Mouse (Mus musculus) heart, postnatal 0 days (tissue): ENCODE results near the gene Tuba1a.
"Not testable (repeated sequence)": the region's sequence is repeated elsewhere in the genome, so short reads cannot be mapped to it uniquely, and the experiment has no call there.

Source experiments
- CTCF ChIP-seq: IDR thresholded peaks from 2 replicates; pipeline ENCODE4 v1.5.1; 2016; ENCODE audit warnings: antibody characterized with exemption, control low read depth, low read depth
- EP300 ChIP-seq: IDR thresholded peaks from 2 replicates; pipeline ENCODE4 v1.6.1; 2016; ENCODE audit warnings: antibody characterized with exemption, low read depth

GRCm38 (mm10) chr15:98951122-98952062, 2.1 kb downstream of the Tuba1a start:
- not testable (repeated sequence) for TF ChIP-seq CTCF, EP300
